Mouse (Mus musculus): ENCODE measurements around the gene Plch1. TPM values are rescaled to one million over a fixed set of nuclear protein-coding genes. Genes with fewer than 3 reads are reported as not detected.

Gene Plch1
- polyA plus RNA-seq (2015; fragmentation: Nextera tagmentation; extraction: Ambion mirVana), result 11.1 and 12.2 TPM in 2 replicates

- H3K27ac ChIP-seq, result peak within 1 kb of the TSS; percentile 92
- H3K4me1 ChIP-seq (replicated peaks), result peaks cover 26% of the 10 kb centered on the region
- peak; percentile 75 for ATAC-seq (ENCODE audit: low FRiP score)
- peak within 1 kb of the TSS; percentile 82 for H3K4me2 ChIP-seq
- peak within 1 kb of the TSS; percentile 83 for H3K4me3 ChIP-seq
- under 1% methylated on average over 12 of the region's 12 CpGs for WGBS
- no peaks in the 10 kb centered on the region for H3K27me3 ChIP-seq
- H3K9me3 ChIP-seq, result no peaks in the 10 kb centered on the region
- no peaks in the 10 kb centered on the region for H3K36me3 ChIP-seq
- peak within 1 kb of the TSS; percentile 85 for H3K9ac ChIP-seq
Observed at GRCm38 (mm10) chr3:63899309-63899695, at the start of gene Plch1. Gene Plch1, minus strand, starts transcription at chr3:63899472.

DNA sequence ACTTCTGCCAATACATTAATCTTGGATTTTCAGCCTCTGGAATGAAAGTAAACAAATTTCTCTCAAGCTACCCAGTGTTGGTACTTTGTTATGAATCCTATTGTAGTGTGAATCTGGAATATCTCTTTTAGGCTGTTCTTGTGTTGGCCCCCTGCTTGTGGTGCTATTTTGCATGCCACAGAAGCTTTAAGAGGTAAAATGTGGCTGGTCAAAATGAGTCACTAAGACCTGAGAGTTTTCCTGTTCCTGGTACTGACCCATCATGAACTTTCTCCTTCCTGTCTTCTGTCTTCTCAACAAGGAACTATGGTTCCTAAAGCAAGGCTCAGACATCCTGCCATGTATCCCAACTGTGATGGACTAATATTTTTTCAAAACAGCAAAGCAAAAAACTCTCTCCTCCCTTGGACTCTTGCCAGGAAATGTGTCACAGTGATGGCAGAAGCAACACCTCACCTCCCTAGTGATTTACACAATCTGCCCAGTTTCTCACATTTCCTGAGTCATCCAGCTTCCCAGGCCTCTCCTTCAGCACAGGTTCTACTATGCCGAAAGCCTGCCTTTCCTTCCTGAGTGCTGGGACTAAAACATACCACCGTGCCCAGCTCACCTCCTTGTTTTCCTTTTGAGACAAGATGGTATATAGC lies 42.1 kb upstream of the Plch1 start:
- Histone ChIP-seq H3K36me3 (peaks cover 17% of the 10 kb centered on the region), H3K27me3 (no peaks in the 10 kb centered on the region), H3K4me3 (no peak overlapping the region), H3K4me2 (no peak overlapping the region), H3K4me1 (replicated peaks) (no peaks in the 10 kb centered on the region), H3K9ac (no peak overlapping the region), H3K27ac (no peak overlapping the region), H3K9me3 (no peaks in the 10 kb centered on the region)
- no peak for ATAC-seq (ENCODE audit: low FRiP score)
- WGBS, result 94% methylated on average over 2 of the region's 2 CpGs

DNA sequence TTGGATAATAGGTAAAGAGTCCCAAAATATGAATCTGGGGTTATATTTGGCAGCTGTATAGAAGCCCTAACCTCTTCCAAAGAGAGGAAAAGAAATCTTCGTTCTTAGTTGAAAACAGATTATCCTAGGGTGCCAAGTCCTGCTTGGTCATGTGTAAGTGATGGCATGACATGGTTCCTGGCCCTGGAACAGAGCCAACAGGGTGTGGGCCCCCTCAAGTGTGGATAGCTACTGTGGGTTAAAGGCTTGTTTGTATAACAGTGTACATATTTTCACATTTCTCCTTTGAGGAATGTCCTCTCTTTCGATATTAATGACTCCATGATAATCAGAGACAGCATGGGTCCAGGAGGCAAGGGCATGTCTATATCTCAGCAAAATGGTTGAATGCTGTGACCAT lies 39.7 kb upstream of the Plch1 start:
- H3K9me3 ChIP-seq, result no peaks in the 10 kb centered on the region
- ATAC-seq (ENCODE audit: low FRiP score), result no peak
- H3K27ac ChIP-seq, result no peak overlapping the region
- peaks cover 14% of the 10 kb centered on the region for H3K36me3 ChIP-seq
- no peak overlapping the region for H3K9ac ChIP-seq
- WGBS, result 77% methylated on average over 2 of the region's 2 CpGs
- no peaks in the 10 kb centered on the region for H3K4me1 ChIP-seq (replicated peaks)
- no peaks in the 10 kb centered on the region for H3K27me3 ChIP-seq
- no peak overlapping the region for H3K4me2 ChIP-seq
- H3K4me3 ChIP-seq, result no peak overlapping the region

GRCm38 (mm10) chr3:63928878-63929859 lies 29.9 kb upstream of the Plch1 start, which contains the start of gene E130311K13Rik:
Gene E130311K13Rik, minus strand, starts transcription at chr3:63929472.
- Histone ChIP-seq H3K9me3 (no peaks in the 10 kb centered on the region), H3K36me3 (no peaks in the 10 kb centered on the region), H3K4me2 (peak within 1 kb of the TSS; percentile 64), H3K4me1 (replicated peaks) (no peaks in the 10 kb centered on the region), H3K4me3 (peak within 1 kb of the TSS; percentile 62), H3K9ac (peak within 1 kb of the TSS; percentile 83), H3K27me3 (no peaks in the 10 kb centered on the region), H3K27ac (peak within 1 kb of the TSS; percentile 79)
- ATAC-seq (ENCODE audit: low FRiP score), result peak; percentile 98
- 4% methylated on average over 48 of the region's 48 CpGs for WGBS

DNA sequence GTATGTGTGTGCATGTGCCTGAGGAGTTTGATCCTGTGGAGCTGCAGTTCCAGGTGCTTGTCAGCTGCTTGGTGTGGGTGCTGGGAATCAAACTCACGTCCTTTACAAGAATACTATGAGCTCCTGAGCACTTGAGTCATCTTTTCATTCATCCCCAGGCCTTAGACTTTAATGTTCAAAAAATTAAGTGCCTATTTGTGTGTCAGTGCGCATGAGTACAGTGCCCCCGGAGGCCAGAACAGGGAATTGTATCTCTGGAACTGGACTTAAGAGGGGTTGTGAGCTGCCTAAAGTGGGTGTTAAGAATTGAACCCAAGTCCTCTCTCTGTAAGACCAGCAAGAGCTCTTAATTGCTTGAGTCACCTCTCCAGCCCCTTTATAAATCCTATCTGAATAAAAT lies 20.4 kb upstream of the Plch1 start:
- peaks cover 11% of the 10 kb centered on the region; the same call in 1 of the 2 replicates for H3K36me3 ChIP-seq
- H3K27me3 ChIP-seq, result no peaks in the 10 kb centered on the region
- H3K4me1 ChIP-seq (replicated peaks), result no peaks in the 10 kb centered on the region
- no peaks in the 10 kb centered on the region for H3K9me3 ChIP-seq
- no peak for ATAC-seq (ENCODE audit: low FRiP score)
- H3K4me2 ChIP-seq, result no peak overlapping the region
- WGBS, result 63% methylated on average over 3 of the region's 3 CpGs
- no peak overlapping the region for H3K4me3 ChIP-seq
- H3K9ac ChIP-seq, result no peak overlapping the region
- H3K27ac ChIP-seq, result no peak overlapping the region

- Histone ChIP-seq H3K9me3 (no peaks in the 10 kb centered on the region), H3K27ac (no peak overlapping the region), H3K36me3 (peaks cover 3% of the 10 kb centered on the region; the same call in 1 of the 2 replicates), H3K27me3 (no peaks in the 10 kb centered on the region), H3K9ac (no peak overlapping the region), H3K4me1 (replicated peaks) (peaks cover 2% of the 10 kb centered on the region; the same call in 1 of the 2 replicates), H3K4me3 (no peak overlapping the region), H3K4me2 (no peak overlapping the region)
- WGBS, result 82% methylated on average over 4 of the region's 4 CpGs
- ATAC-seq (ENCODE audit: low FRiP score), result no peak
Observed at GRCm38 (mm10) chr3:63910301-63910700, 11.0 kb upstream of the Plch1 start.

- Histone ChIP-seq H3K27ac (no peak overlapping the region), H3K4me1 (replicated peaks) (peaks cover 7% of the 10 kb centered on the region), H3K4me3 (peak overlapping the region; percentile 42), H3K9me3 (no peaks in the 10 kb centered on the region), H3K27me3 (no peaks in the 10 kb centered on the region), H3K4me2 (peak overlapping the region; percentile 70), H3K36me3 (no peaks in the 10 kb centered on the region), H3K9ac (peak overlapping the region; percentile 75)
- WGBS, result under 1% methylated on average over 18 of the region's 18 CpGs
- no peak for ATAC-seq (ENCODE audit: low FRiP score)
Observed at GRCm38 (mm10) chr3:63905241-63905640, 6.0 kb upstream of the Plch1 start.

DNA sequence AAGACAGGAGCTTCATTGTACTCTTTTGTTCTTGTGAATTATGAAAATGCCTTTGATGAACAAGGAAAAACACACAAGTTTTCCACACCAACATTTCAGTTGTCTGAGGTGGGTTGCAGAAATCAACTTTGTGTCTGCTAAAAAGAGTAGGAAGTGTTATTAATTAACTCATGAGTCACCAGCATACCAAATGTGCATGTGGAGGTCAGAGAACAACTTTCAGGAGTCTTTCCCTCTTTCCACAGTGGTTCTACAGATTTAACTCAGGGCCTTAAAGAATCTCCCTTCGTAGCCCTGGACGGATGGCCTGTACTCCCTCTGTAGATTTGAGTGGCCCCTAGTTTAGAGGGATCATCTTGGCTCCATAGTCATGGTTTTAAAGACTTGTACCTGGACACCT lies 4.9 kb upstream of the Plch1 start:
- ATAC-seq (ENCODE audit: low FRiP score), result no peak
- Histone ChIP-seq H3K36me3 (no peaks in the 10 kb centered on the region), H3K27me3 (no peaks in the 10 kb centered on the region), H3K27ac (no peak overlapping the region), H3K4me2 (no peak overlapping the region), H3K4me1 (replicated peaks) (peaks cover 16% of the 10 kb centered on the region), H3K9me3 (no peaks in the 10 kb centered on the region), H3K4me3 (no peak overlapping the region), H3K9ac (no peak overlapping the region)
- 69% methylated on average over 2 of the region's 2 CpGs for WGBS

DNA sequence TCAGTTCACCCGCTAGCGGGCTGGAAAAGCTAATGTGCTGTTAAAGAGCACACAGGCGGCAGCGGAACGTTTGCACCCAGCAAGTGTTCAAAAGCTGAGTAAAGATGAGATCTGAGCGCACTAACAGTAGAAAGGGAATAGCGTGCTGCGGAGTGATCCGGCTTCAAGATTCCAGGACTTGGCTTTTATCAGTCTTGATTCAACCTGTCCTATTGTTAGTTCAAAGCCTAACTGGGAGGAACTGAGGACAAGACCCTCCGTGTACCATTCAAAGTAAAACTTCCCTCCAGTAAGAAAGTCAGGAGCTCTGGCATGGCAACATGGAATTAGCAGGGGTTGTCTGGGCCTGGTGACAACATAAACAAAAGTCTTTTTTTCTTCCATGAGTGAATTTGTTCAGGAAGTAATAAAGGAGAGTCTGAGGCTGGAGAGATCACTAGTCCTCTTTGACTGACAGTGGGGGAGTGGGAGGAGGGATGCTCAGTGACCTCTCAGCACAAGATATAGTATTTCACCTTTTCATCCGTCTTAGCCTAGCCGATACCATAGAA lies 824 bp upstream of the Plch1 start:
- under 1% methylated on average over 12 of the region's 12 CpGs for WGBS
- H3K27ac ChIP-seq, result peak overlapping the region; percentile 92; the same call in 1 of the 2 replicates
- H3K27me3 ChIP-seq, result no peaks in the 10 kb centered on the region
- no peaks in the 10 kb centered on the region for H3K9me3 ChIP-seq
- peak; percentile 19; the same call in 1 of the 2 replicates for ATAC-seq (ENCODE audit: low FRiP score)
- peaks cover 27% of the 10 kb centered on the region for H3K4me1 ChIP-seq (replicated peaks)
- H3K36me3 ChIP-seq, result no peaks in the 10 kb centered on the region
- peak overlapping the region; percentile 85; the same call in 1 of the 2 replicates for H3K9ac ChIP-seq
- peak overlapping the region; percentile 83 for H3K4me3 ChIP-seq
- H3K4me2 ChIP-seq, result peak overlapping the region; percentile 82

DNA sequence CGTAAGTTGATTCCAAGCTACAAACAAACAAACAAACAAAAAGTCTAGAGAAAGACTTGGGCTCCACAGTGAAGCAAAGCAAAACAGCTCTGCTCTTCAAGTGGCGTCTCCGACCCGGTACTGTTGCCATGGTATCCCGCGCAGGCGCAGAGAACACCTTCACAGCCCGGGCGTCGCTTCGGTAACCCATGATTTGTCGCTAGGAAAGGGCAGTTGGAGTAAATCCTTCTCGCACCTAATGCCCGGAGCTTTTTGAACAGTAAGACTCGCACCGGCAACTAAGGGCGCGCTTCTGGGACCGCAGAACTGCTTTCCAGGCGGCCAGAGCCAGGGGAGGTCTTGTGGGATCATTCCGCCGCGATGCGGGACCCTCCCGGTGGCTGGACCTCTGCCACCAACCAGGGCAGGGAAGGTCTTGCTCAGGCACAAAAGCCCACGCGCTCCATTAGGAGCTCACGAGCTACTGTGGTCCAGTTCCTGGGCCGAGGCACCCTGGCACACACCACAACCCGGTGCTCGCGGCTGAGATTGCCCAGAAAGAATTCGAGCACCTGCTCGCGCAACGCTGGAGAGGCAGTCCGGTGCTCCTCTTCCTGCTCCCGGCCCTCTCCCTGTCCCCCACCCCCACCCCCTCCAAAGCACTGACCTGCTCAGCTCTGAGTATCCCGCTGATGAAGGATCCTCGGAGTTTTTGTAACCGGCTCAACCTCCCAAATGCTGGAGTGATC lies 527 bp downstream of the Plch1 start:
- H3K27ac ChIP-seq, result peak overlapping the region; percentile 92
- H3K4me3 ChIP-seq, result peak overlapping the region; percentile 83
- H3K27me3 ChIP-seq, result no peaks in the 10 kb centered on the region
- H3K4me1 ChIP-seq (replicated peaks), result peaks cover 27% of the 10 kb centered on the region
- H3K9me3 ChIP-seq, result no peaks in the 10 kb centered on the region
- under 1% methylated on average over 41 of the region's 41 CpGs for WGBS
- peak overlapping the region; percentile 82 for H3K4me2 ChIP-seq
- H3K36me3 ChIP-seq, result no peaks in the 10 kb centered on the region
- peak overlapping the region; percentile 85 for H3K9ac ChIP-seq
- ATAC-seq (ENCODE audit: low FRiP score), result peak; percentile 91

DNA sequence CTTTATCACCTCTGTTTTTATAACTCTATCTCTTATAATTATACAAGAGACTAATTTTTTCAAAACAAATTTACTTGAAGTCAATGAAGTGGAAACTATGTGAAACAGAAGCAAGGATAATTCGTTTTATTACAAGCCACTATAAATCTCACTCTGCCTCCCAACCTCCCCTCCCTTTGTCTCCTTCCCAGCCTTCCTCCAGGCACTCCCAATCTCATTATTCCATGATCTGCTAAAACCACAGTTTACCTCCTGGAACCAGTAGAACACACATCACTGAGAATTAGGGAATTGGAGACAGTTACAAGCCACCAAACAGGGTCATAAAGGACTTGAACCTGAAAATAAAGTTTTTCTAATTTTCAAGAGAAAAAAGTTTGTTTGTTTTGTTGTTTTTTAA lies 2.1 kb downstream of the Plch1 start:
- WGBS, result 12% methylated on average over 1 of the region's 1 CpGs
- H3K9me3 ChIP-seq, result no peaks in the 10 kb centered on the region
- H3K4me3 ChIP-seq, result peak overlapping the region; percentile 83; the same call in 1 of the 2 replicates
- no peaks in the 10 kb centered on the region for H3K36me3 ChIP-seq
- no peak overlapping the region for H3K27ac ChIP-seq
- H3K4me2 ChIP-seq, result peak overlapping the region; percentile 82
- H3K4me1 ChIP-seq (replicated peaks), result peaks cover 30% of the 10 kb centered on the region
- H3K9ac ChIP-seq, result no peak overlapping the region
- ATAC-seq (ENCODE audit: low FRiP score), result no peak
- no peaks in the 10 kb centered on the region for H3K27me3 ChIP-seq

All from hindbrain, embryonic 13.5 days (tissue).